Mouse (Mus musculus) limb, embryonic 14.5 days (tissue): ENCODE results near the gene Azin2. TPM values are rescaled to one million over a fixed set of nuclear protein-coding genes. Genes with fewer than 3 reads are reported as not detected.

ENCODE experiments used
- ATAC-seq: fragments of 200-750 bp; cut with Nextera tagmentation; 2 replicates; pipeline ENCODE4 v1.8.0; 2017; ENCODE audit warnings: low read depth, moderate number of reproducible peaks, moderate TSS enrichment; ENCODE audit not compliant: low FRiP score
- DNase-seq: peaks from one replicate; pipeline ENCODE4 v3.0.0-alpha.2; 2015; ENCODE audit warnings: low spot score
- H3K27ac ChIP-seq: fragments of 300-500 bp; sonication (generic); replicated peaks from 2 replicates; pipeline ENCODE4 v1.5.1; 2014; ENCODE audit warnings: low read depth, mild to moderate bottlenecking, low read length, moderate library complexity, mixed read lengths
- H3K27me3 ChIP-seq: fragments of 300-500 bp; sonication (generic); 2 replicates; pipeline ENCODE4 v1.6.1; 2014; ENCODE audit warnings: low read length, mixed read lengths; ENCODE audit not compliant: control insufficient read depth, insufficient read depth
- H3K36me3 ChIP-seq: fragments of 300-500 bp; sonication (generic); 2 replicates; pipeline ENCODE4 v1.6.1; 2014; ENCODE audit warnings: mild to moderate bottlenecking, low read length, moderate library complexity, mixed read lengths; ENCODE audit not compliant: control insufficient read depth, insufficient read depth
- H3K4me1 ChIP-seq: fragments of 300-500 bp; sonication (generic); 2 replicates; pipeline ENCODE4 v1.6.1; 2014; ENCODE audit warnings: antibody characterized with exemption, low read length, mixed read lengths; ENCODE audit not compliant: control insufficient read depth, insufficient read depth
- H3K4me2 ChIP-seq: fragments of 300-500 bp; sonication (generic); replicated peaks from 2 replicates; pipeline ENCODE4 v1.6.1; 2014; ENCODE audit warnings: low read depth, mild to moderate bottlenecking, low read length, moderate library complexity; ENCODE audit not compliant: severe bottlenecking
- H3K4me3 ChIP-seq: fragments of 300-500 bp; sonication (generic); replicated peaks from 2 replicates; pipeline ENCODE4 v1.5.1; 2014; ENCODE audit warnings: low read length
- H3K9ac ChIP-seq: fragments of 300-500 bp; sonication (generic); 2 replicates; pipeline ENCODE4 v1.6.1; 2014; ENCODE audit warnings: mild to moderate bottlenecking, low read depth, low read length, moderate library complexity; ENCODE audit not compliant: severe bottlenecking
- H3K9me3 ChIP-seq: fragments of 300-500 bp; sonication (generic); 2 replicates; pipeline ENCODE4 v1.6.1; 2016; ENCODE audit warnings: low read length; ENCODE audit not compliant: control insufficient read depth
- POLR2A ChIP-seq: fragments of 200-500 bp; IDR thresholded peaks from 2 replicates; pipeline ENCODE4 v1.8.0; 2012; ENCODE audit warnings: inconsistent platforms, mild to moderate bottlenecking, moderate library complexity, borderline replicate concordance; ENCODE audit not compliant: insufficient read depth, insufficient read length; ENCODE audit errors: extremely low read depth
- WGBS: fragments of 180-500 bp; shearing (Covaris S2); extraction: QIAGEN DNeasy Blood & Tissue Kit; methylation state at CpG from one replicate; pipeline ENCODE4 v1.1.7; 2014; 5-methylcytosine and 5-hydroxymethylcytosine counted together
- polyA plus RNA-seq, 2 experiments: library from polyadenylated mRNA; depleted of rRNA in 1 of 2; stranded (reverse) in 1 of 2; unstranded in 1 of 2; fragments of >200 nt; fragmentation: Nextera tagmentation in 1 of 2; extraction: Ambion mirVana in 1 of 2; gene quantifications; 2 replicates each; pipeline versions ENCODE4 v1.2.1 to v1.2.3; 2012 to 2014

The Azin2 gene
- polyA plus RNA-seq, 2 experiments: 26.5 to 30.7 TPM

- no peaks in the 10 kb centered on the region for H3K9me3 ChIP-seq
- no peak for TF ChIP-seq POLR2A
- H3K4me3 ChIP-seq: no peak overlapping the region
- no peak overlapping the region for H3K9ac ChIP-seq
- no peak for ATAC-seq
- H3K27ac ChIP-seq: no peak overlapping the region
- 87% methylated on average over 5 of the region's 5 CpGs for WGBS
- DNase-seq: no peak
- no peaks in the 10 kb centered on the region for H3K36me3 ChIP-seq
- no peaks in the 10 kb centered on the region for H3K27me3 ChIP-seq
- peaks cover 14% of the 10 kb centered on the region for H3K4me1 ChIP-seq
- no peak overlapping the region for H3K4me2 ChIP-seq
Measured at GRCm38 (mm10) chr4:128953851-128954250, 8.4 kb downstream of the Azin2 start.

- Histone ChIP-seq H3K27me3 (no peaks in the 10 kb centered on the region), H3K9me3 (no peaks in the 10 kb centered on the region), H3K4me1 (0 out of 2 replicates have a peak, but pooled peaks cover 4% of the 10 kb centered on the region), H3K9ac (no peak overlapping the region), H3K36me3 (no peaks in the 10 kb centered on the region), H3K4me2 (no peak overlapping the region), H3K4me3 (no peak overlapping the region), H3K27ac (no peak overlapping the region)
- ATAC-seq: no peak
- TF ChIP-seq POLR2A: no peak
- WGBS: 77% methylated on average over 5 of the region's 5 CpGs
- DNase-seq: no peak
Measured at GRCm38 (mm10) chr4:128950461-128950860, 11.8 kb downstream of the Azin2 start.

- no peak for DNase-seq
- H3K9ac ChIP-seq: no peak overlapping the region
- no peaks in the 10 kb centered on the region for H3K27me3 ChIP-seq
- ATAC-seq: no peak
- no peak for TF ChIP-seq POLR2A
- no peaks in the 10 kb centered on the region for H3K9me3 ChIP-seq
- no peak overlapping the region for H3K27ac ChIP-seq
- H3K4me3 ChIP-seq: no peak overlapping the region
- no peak overlapping the region for H3K4me2 ChIP-seq
- 0 out of 2 replicates have a peak, but pooled peaks cover 4% of the 10 kb centered on the region for H3K4me1 ChIP-seq
- 34% methylated on average over 15 of the region's 15 CpGs for WGBS
- no peaks in the 10 kb centered on the region for H3K36me3 ChIP-seq
Measured at GRCm38 (mm10) chr4:128949470-128950005, 12.7 kb downstream of the Azin2 start.

- Histone ChIP-seq H3K27ac (no peak overlapping the region), H3K27me3 (no peaks in the 10 kb centered on the region), H3K4me2 (no peak overlapping the region), H3K9ac (no peak overlapping the region), H3K9me3 (no peaks in the 10 kb centered on the region), H3K4me1 (0 out of 2 replicates have a peak, but pooled peaks cover 4% of the 10 kb centered on the region), H3K4me3 (no peak overlapping the region), H3K36me3 (no peaks in the 10 kb centered on the region)
- 26% methylated on average over 6 of the region's 6 CpGs for WGBS
- no peak for TF ChIP-seq POLR2A
- DNase-seq (peak; percentile 42), ATAC-seq (no peak)
Measured at GRCm38 (mm10) chr4:128948137-128948674, 14.0 kb downstream of the Azin2 start.

GRCm38 (mm10) chr4:128947326-128947933, 14.8 kb downstream of the Azin2 start:
- H3K4me3 ChIP-seq: no peak overlapping the region
- ATAC-seq (no peak), DNase-seq (no peak)
- H3K27me3 ChIP-seq: no peaks in the 10 kb centered on the region
- 0 out of 2 replicates have a peak, but pooled peaks cover 4% of the 10 kb centered on the region for H3K4me1 ChIP-seq
- TF ChIP-seq POLR2A: no peak
- H3K36me3 ChIP-seq: peaks cover 4% of the 10 kb centered on the region; the same call in 1 of the 2 replicates
- no peak overlapping the region for H3K4me2 ChIP-seq
- no peak overlapping the region for H3K9ac ChIP-seq
- WGBS: 14% methylated on average over 18 of the region's 18 CpGs
- H3K27ac ChIP-seq: no peak overlapping the region
- H3K9me3 ChIP-seq: no peaks in the 10 kb centered on the region
